ENCODE assay signal across 7 mouse cellular contexts in the genomic region with DNA sequence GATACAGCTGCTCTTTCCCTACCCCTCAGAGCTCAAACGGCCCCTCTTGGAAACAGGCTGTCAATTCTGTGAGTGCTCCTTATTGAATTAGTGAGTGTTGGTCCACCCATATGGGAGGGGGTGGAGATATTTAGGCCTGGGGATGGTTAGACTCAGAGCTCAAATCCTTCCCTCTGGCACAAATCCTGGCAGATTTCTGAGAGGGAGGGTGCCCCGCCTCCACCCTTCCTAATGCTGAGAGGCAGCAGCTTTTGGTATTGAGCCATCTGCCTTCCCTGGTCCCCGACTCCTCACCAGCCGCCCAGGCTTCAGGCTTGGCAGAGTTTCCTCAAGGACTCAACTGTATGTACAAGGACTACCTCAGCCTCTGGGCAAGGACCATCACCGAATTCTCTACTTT. TPM values are rescaled to one million over a fixed set of nuclear protein-coding genes. Genes with fewer than 3 reads are reported as not detected.
DNase-seq lines count a peak whose midpoint lies in the region; ATAC-seq and TF ChIP-seq lines count a peak whose summit lies in the region.

No protein-coding gene starts in this region.

- no peaks in the 10 kb centered on the region for H3K27me3 ChIP-seq in liver, postnatal 0 days (ENCODE audit: insufficient read depth, low read length)

- H3K4me3 ChIP-seq in olfactory bulb, adult 2 months (ENCODE audit: insufficient read depth, low read depth, low read length): no peak overlapping the region
- no peak overlapping the region for H3K4me3 ChIP-seq in liver, postnatal 0 days (ENCODE audit: low read depth, low read length)

- peaks cover 13% of the 10 kb centered on the region for H3K4me1 ChIP-seq in olfactory bulb, adult 2 months (ENCODE audit: control insufficient read depth, insufficient read depth, low read length)
- peaks cover 5% of the 10 kb centered on the region for H3K4me1 ChIP-seq in liver, postnatal 0 days (ENCODE audit: insufficient read depth)

- 20% methylated on average over 5 of the region's 5 CpGs for WGBS in olfactory bulb, adult 2 months
- 61% methylated on average over 5 of the region's 5 CpGs for WGBS in liver, postnatal 0 days (ENCODE audit: insufficient replicate concordance)

- H3K27ac ChIP-seq in olfactory bulb, adult 2 months (ENCODE audit: insufficient read depth, low read depth, low read length): 0 out of 2 replicates have a peak overlapping the region, but pooled peaks have one; percentile 26
- H3K27ac ChIP-seq in liver, postnatal 0 days (ENCODE audit: low read depth): no peak overlapping the region

- TF ChIP-seq CTCF in olfactory bulb, adult 2 months (IDR thresholded peaks at IDR 0.05; ENCODE audit: insufficient read depth, low read depth, low read length): no peak
- TF ChIP-seq CTCF in liver, postnatal 0 days (IDR thresholded peaks at IDR 0.05; ENCODE audit: low read depth): no peak

- H3K36me3 ChIP-seq in liver, postnatal 0 days (replicated peaks; ENCODE audit: insufficient read depth, low read length): 0 out of 2 replicates have a peak, but pooled peaks cover 5% of the 10 kb centered on the region

- H3K9me3 ChIP-seq in liver, postnatal 0 days (ENCODE audit: low read length): peaks cover 5% of the 10 kb centered on the region; the same call in 1 of the 2 replicates

- no peak overlapping the region for H3K9ac ChIP-seq in liver, postnatal 0 days (replicated peaks)

- no peak overlapping the region for H3K4me2 ChIP-seq in liver, postnatal 0 days (ENCODE audit: low read depth, low read length)

- ATAC-seq in liver, postnatal 0 days: no peak

- DNase-seq in layer of hippocampus, adult 11-12 months (ENCODE audit: low spot score): peak; percentile 80
- no peak for DNase-seq in layer of hippocampus, adult 9-10 months (ENCODE audit: low spot score)
- peak; percentile 75 for DNase-seq in cerebellum, adult 9-11 months
- DNase-seq in frontal cortex, postnatal 10 days (ENCODE audit: low spot score in 2 of 2): peak; percentile 54 to 66
- DNase-seq in liver, postnatal 0 days: no peak
- no peak for DNase-seq in T-cell, adult 2 months (ENCODE audit: low spot score)

- TF ChIP-seq POLR2A in olfactory bulb, adult 2 months (IDR thresholded peaks at IDR 0.05; ENCODE audit: insufficient read depth, low read depth, low read length): no peak

- TF ChIP-seq EP300 in liver, postnatal 0 days (IDR thresholded peaks at IDR 0.05; ENCODE audit: low read depth): no peak

RNA-seq across cellular contexts. Expression of a gene that starts 1.9 kb away (rescaled TPM):
- not detected in 2 replicates for polyA plus RNA-seq in olfactory bulb, adult 2 months (2012; ENCODE audit: insufficient read depth, insufficient read length, low replicate concordance, missing spikeins)
- 10.5 and 10.9 TPM in 2 replicates for polyA plus RNA-seq in liver, postnatal 0 days (2015; fragmentation: Nextera tagmentation; extraction: Ambion mirVana)

RNA-seq across cellular contexts. Expression of a gene that starts 9.3 kb away (rescaled TPM):
- 251 and 495 TPM in 2 replicates for polyA plus RNA-seq in olfactory bulb, adult 2 months (2012; ENCODE audit: insufficient read depth, insufficient read length, low replicate concordance, missing spikeins)
- polyA plus RNA-seq in liver, postnatal 0 days (2015; fragmentation: Nextera tagmentation; extraction: Ambion mirVana): 5.1 and 6.1 TPM in 2 replicates

RNA-seq across cellular contexts. Expression of a gene that starts 30.1 kb away (rescaled TPM):
- polyA plus RNA-seq in olfactory bulb, adult 2 months (2012; ENCODE audit: insufficient read depth, insufficient read length, low replicate concordance, missing spikeins): not detected in 2 replicates
- polyA plus RNA-seq in liver, postnatal 0 days (2015; fragmentation: Nextera tagmentation; extraction: Ambion mirVana): not detected in 2 replicates

RNA-seq across cellular contexts. Expression of a gene that starts 44.0 kb away (rescaled TPM):
- polyA plus RNA-seq in olfactory bulb, adult 2 months (2012; ENCODE audit: insufficient read depth, insufficient read length, low replicate concordance, missing spikeins): not detected in 2 replicates
- 2.0 and 4.2 TPM in 2 replicates for polyA plus RNA-seq in liver, postnatal 0 days (2015; fragmentation: Nextera tagmentation; extraction: Ambion mirVana)

RNA-seq across cellular contexts. Expression of a gene that starts 48.8 kb away (rescaled TPM):
- polyA plus RNA-seq in olfactory bulb, adult 2 months (2012; ENCODE audit: insufficient read depth, insufficient read length, low replicate concordance, missing spikeins): not detected in 2 replicates
- polyA plus RNA-seq in liver, postnatal 0 days (2015; fragmentation: Nextera tagmentation; extraction: Ambion mirVana): 67.5 and 71.0 TPM in 2 replicates

Comparison
In these comparisons a context has a peak if more than half of its experiments do, and no peak if none do; other contexts are left out.
1. DNase-seq: peak in layer of hippocampus, adult 11-12 months (single experiment), cerebellum, adult 9-11 months (single experiment) and frontal cortex, postnatal 10 days (2 of 2); none in layer of hippocampus, adult 9-10 months (single experiment), liver, postnatal 0 days (single experiment) and T-cell, adult 2 months (single experiment).
2. RNA of a gene that starts 9.3 kb away (polyA plus RNA-seq): 251 to 495 TPM in olfactory bulb, adult 2 months; 5.1 to 6.1 TPM in liver, postnatal 0 days; every median in the first group is over 10 times any median in the second.